Mouse (Mus musculus): ENCODE measurements around the gene Nos1ap. TPM values are rescaled to one million over a fixed set of nuclear protein-coding genes. Genes with fewer than 3 reads are reported as not detected.

The Nos1ap gene
- total RNA-seq, 2 experiments from 2014 or later, result 2.9 to 3.8 TPM

DNA sequence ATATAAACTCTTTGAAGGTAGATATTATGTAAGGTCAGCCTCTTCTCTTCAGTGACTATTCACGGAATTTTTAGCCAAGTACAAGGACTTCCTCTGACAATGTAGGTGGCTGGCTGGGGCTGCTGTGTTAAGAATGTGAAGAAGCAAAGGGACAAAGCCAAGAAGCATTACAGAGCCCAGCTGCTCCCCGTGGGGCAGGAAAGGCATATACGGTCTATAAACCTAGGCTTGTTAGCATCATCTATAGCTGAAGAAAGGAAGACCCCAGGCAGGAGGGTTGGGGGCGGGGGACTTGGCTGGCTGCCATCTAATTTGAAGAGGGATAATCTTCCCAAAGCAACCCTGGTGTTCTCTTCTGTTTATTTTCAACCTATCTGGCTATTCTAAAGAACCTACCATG lies 180.6 kb downstream of the Nos1ap start:
- DNase-seq, result no peak

DNA sequence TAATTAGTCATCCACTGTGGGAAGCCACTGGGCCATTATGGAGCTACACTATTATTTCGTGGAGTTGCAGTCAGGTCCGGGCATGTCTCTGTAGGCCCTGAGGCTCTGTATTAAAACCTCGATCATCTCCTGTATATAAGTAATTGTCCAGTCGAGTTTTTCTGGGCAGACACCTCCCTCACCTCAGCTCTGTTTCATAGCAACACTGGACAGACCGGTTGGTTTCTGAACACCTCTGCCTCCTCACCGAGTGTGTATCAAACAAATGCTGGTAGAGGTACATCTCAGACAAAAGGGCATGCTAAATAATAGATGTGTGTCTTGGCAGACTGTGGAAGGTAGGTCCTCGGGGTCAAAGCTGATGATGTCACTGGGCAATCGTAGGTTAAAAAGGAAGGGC lies 182.7 kb downstream of the Nos1ap start:
- DNase-seq, result no peak

DNA sequence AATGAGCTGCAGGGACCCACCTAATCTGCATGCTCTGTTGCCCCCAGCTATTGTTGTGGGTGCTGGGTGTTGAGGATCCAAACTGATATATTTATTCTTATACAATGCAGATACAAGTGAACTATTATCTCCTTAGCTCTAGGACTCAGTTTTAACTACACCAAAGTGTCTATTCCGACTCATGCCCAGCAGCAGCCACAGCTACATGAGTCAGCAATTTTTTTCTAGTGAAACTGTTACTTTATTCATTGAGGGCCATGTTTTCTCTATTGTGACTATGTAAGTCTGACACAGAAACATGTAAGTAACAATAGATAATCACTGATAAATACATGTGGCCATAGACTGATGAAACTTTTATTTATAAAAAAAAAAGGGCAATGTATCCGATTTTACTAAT lies 184.5 kb downstream of the Nos1ap start:
- DNase-seq, result no peak

DNA sequence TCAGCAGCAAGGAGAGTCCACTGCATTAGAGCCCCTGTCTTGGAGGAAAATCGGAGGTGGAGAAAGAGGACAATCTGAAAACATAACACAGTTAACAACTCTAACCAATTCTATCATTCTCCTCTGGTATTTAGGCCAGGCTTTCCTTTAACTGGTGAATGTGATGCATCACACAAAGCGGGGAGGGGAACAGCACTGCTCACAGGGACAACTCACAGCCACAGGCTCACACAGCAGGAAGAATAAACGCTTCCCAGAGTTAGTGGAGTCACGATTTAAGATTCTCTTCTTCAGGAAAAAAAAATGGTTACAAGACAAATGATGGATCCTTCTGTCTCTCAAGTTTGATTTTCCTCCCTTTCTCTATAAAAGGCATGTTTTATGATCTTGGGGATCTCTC lies 187.0 kb downstream of the Nos1ap start:
- DNase-seq, result no peak

DNA sequence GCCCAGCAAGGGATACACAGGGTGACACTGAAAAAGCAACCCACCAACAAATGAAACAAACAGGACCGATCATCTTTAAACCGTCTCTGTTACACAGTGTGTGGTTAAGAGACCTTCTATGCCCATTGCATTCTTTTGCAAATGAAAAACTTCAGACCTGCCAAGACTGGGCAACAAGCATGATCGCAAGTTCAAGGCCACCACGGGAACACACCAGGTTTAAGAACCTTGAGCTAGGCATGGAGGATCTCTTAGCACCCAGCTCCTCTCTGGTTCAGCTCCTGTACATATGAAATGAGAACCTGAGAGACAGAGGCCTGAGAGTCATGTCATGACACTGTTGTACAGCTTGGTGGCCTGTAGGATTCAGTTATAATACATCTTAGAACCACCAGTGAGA lies 190.8 kb downstream of the Nos1ap start:
- DNase-seq, result no peak

DNA sequence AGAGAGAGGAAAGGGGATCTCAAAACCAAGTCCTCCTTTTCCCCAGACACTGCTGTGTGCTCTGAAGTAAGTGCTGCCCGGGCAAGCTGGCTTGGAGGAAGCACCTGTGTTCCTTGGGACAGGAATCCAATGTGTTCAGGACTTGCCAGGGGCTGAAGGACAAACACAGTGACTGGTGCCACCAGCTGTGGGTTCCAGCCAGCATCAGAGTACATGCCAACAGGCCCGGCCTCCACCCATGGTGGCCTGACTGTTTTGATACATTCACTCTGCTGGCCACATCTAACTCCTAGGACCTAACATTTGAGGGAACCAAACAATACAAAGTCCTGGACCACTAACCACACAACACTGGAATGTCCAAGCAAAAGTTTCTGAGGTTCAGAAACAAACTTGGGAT lies 194.6 kb downstream of the Nos1ap start:
- DNase-seq, result no peak

DNA sequence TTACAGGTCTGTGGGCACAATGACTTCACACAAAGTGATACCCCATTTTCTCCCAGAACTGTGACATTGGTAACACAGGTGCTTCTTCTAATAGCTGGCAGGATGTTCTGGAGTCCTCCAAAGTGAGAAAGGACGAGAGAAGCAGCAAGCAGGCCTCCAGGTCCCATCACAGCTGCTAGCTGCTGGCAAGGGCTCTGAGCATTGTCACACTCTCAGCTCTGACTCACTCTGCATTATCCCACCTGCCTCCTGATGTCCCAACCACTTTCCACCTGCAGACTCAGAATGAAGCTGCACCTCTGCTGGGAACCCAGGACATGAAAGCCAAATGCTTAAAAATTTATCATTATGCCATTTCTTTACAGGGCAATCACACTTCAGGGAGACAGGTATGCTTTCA lies 195.0 kb downstream of the Nos1ap start:
- no peak for DNase-seq

DNA sequence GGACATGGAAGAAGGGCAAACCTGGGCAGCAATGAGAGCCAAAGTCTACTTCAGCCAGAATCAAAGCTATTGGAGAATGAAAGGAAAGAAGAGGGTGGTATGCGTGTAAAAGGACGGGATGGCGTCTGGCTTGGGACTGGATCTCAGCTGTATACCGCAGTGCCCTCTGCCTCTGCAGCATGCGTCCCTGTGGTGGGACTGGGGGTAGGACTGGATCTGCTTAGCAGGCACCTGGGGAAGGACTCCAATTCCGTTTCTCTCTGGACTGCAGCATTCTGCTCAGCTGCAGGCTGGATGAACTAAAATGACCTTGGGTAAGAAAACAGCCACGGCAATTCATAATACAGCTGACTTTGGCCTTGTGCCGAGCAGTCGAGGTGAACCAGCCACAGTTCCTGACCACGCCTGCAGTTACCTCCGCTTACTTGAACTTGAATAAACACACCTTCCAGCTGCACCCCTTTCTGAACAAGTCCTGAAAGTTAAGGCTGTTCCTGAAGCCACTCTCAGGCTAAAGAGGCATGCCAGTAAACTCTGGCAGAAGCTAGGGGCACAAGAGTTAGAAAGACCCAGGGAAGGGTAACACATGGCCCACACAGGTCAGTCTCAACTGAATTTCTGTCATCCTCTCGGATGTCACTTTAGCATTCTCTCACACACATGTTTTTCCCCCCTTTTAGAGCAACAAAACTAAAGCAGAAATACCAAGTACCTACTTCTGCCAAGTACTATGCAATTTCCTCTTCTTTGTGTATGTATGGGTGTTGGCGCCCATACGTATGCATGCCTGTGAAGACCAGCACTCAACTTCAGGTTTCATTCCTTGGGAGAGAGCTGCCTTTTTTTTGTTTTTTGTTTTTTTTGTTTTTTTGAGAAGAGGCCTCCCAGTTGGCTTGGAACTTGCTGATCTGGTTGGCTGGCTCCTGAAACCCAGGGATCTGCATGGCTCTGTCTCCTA lies 196.6 kb downstream of the Nos1ap start:
- DNase-seq, result no peak

DNA sequence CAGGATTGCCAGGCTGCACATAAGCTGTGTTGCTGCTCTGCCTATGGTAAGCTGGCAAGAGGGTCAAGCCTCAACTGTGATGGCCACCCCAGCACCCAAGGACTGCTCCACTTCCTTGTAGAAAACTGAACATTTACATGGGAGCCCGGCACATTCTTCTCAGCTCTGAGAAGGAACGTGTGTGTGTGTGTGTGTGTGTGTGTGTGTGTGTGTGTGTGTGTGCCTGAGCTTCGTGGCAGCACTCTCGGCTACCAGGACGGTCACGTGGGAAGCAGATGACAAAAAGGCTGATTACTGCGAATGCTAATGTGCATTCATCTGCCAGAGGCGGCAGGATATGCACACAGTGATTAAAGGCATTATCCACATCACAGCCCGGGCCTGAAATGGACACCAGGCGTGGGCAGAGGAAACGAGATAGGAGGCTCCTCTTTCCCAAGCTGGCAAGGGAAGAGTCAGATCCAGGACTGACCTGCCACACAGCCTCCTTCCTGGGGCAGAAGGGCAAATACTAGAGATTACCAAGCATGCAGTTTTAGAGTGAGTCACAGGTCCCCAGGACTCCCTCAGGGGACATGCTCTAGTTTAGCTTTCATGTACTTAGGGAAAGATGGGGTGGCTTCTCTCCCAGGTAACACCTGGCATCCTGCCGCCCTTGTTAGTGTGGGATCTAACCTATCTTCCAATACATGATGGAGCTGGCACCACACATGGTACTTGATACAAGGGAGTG lies 202.3 kb downstream of the Nos1ap start:
- no peak for DNase-seq

DNA sequence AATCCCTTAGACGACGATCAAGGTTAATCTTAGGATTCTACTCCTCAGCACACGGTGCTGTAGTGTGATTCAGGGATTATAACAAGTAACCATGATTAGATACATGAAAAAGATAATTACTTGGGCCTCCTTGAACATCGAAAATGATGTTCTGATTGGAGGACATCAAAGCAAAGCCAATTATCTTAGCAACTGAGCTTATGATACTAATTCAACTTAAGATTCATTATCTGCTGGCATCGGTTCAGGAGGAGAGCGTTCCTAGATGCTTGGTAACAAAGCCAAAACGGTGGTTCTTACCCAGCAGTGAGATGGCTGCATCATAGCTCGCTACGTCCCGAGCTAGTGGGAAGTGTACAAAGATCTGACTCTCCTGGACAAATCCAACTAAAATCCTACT lies 204.2 kb downstream of the Nos1ap start:
- no peak for DNase-seq

DNA sequence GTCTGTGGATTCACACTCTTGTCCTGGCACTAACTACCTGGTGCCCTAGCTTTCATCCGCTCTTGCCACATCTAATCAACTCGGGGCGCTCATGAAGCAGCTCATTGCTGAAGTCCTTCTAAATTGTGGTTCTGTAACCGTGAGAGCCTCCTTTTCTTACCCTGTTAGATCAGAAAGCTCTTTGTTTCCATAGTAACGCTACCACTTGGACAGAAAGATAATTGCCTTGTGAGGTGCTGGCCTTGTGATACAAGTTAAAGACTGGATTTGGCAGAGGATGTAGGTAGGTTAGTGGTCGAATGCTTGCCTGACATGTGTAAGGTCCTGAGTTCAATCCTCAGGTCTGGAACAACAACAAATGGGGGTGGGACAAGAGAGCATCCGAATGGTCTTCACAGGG lies 206.1 kb downstream of the Nos1ap start:
- no peak for DNase-seq

DNA sequence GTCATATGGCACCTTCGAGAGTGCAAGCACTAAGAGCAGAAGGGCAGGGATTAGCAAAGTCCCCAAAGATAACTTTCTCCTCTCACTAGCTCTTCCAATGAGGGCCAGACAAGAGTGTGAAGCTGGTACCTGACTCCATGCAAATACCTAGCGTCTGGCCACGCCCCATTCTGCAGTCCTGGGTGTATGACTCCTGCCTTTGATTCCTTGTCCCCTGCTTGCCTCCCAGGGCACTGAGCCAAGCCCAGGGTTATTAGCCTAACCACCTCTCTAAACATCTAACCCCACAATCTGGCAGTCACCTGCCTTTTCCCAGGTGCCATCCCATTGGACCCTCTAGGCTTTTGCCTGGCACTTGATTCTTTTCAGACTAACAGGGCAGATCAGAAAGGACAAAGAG lies 208.2 kb downstream of the Nos1ap start:
- DNase-seq, result no peak

DNA sequence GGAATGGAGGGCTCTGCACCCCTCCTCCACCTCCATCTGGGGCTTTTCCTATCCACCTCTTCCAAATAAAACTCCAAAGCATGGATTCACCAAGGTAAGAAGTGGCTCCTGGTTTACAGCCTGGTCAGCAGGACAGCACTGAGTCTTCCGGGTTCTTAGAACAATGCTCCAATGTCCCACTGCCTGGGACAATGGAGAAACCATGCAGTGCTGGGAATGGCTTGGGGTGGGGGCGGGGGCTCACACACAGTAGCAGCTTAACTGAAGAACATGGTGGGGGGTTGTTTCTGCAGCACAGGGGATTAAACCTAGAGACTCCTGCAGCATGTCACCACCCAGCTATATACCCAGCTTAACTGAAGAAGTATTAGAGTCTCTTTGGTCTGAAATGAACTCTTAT lies 209.2 kb downstream of the Nos1ap start:
- DNase-seq, result no peak

DNA sequence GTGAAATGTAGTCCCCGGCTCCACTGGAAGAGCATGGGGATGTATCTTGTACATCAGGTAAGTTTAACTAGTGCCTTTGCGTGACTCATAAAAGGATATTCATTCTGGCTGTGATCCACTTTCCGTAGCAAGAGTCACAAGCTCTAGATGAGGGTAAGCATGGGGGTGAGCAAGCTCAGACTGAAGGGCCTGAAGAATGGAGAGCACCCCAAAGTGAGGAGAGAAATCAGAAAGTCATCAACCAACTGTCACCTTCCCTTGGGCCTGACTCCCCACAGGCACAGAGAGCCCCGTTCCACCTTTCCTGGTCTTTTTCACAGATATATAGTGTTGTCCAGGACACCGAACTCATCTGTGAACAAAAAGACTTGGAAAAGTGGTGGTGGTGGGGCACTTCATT lies 213.9 kb downstream of the Nos1ap start:
- DNase-seq, result no peak

DNA sequence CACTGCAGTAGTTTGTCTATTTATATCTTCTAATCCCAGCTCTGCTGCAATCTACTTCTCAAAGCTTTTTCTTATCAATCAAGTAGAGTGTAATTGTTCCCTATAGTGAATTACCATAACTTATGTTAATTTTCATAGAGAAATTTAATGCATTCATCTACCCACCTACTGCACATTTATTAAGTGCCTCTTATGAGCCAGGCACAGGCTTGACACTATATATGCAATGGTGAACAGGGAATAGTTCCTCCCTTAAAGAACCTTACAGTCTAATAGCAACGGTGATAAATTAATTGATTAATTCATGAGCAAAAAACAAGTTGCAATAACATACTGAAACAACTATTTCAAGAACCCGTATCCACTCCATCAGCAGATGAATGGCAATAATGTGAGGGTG lies 215.9 kb downstream of the Nos1ap start:
- DNase-seq, result no peak

DNA sequence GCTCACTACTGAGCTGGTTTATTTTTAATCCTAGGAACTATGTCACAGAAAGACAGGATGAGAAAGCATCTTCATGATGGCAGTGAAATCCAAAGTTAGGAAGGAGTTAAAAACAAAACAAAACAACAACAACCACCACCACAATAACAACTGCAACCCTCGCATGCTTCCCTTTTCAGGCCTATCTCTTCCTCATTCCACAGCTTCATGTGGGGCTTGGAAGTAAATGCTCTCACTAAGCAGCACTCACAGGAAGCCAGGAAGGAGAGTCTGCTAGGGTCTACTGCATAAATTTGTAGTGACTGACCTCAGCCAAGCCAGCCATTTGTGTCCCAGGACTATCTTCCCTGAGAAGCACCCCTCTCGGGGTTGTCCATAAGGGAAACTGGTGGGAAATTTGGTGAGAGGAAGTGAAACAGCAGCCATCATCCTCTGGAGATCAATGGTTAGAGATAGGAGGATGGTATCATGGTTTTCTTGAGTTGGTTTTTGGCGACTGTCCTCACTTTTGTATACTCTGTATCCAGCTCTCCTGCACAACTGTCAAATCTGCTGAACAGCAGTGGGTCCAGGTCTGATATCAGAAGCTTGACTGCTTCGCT lies 218.4 kb downstream of the Nos1ap start:
- no peak for DNase-seq

DNA sequence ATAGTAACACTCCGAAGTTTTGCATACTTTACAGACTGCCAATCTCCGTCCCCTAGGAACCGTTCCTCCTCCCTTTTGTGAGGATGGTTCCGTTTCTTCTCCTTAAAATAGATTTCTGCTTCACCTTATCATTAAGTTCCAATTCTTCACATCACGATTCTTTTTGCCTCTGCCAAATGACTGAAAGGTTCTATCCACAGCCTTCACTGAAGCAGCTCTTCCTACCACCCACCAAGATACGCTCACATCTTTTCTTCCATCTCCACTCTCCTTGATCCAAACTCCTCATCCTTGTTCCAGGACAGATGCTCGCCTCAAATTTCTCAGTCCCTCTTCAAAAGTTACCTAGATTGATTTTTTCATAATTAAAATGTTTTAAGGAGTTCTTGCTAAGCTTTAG lies 220.8 kb downstream of the Nos1ap start:
- no peak for DNase-seq

DNA sequence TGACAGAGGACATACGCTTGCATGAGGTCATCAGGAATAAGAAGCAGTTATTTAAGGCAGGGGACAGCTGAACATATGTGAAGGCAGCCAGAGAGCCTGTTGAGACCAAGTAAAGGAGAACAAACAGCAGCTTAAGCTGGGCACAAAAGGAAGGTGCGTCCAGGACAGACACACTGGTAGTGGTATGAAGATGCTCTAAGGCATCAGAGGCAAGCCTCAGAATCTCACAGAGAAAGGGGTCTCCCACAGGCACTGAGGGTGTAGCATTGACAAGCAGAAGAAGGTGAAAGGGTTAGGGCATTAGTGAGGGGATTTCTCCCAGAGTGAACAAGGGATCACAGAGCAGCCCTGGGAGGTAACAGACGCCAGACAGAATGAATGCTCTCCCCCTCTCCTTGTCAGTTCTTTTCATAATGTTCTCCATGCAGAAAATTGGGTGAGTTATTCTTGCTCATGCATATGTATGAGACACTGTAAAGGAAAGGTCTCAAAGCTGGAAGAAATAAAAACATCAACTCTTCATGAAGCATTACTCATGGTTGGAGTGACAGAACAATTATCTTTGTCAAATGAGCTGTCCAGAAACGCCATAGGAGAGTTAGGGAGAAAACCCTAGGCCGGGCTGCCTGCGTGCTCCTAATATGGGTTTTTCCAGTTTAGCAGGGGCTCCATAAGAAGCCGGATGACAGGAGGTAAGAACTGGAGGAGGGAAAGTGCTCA lies 222.5 kb downstream of the Nos1ap start:
- no peak for DNase-seq

DNA sequence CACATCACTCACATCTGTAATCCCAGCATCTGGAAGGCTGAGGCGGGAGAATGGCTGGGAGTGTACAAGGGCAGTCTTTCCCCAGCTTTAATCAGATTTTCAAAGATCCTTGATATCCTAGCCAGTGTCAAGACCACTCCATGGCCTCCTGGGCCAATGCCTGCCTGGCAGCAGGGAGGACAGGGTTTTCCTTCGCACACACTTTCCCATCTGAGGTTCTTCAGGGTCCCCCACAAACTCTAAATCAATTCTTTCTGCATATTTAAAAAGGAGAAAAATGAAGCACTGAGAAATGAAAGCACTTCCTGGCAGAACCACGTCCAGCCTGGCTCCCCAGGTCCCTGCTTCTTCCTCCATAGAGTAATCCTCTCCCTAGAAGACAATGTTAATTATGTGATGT lies 225.9 kb downstream of the Nos1ap start:
- no peak for DNase-seq

DNA sequence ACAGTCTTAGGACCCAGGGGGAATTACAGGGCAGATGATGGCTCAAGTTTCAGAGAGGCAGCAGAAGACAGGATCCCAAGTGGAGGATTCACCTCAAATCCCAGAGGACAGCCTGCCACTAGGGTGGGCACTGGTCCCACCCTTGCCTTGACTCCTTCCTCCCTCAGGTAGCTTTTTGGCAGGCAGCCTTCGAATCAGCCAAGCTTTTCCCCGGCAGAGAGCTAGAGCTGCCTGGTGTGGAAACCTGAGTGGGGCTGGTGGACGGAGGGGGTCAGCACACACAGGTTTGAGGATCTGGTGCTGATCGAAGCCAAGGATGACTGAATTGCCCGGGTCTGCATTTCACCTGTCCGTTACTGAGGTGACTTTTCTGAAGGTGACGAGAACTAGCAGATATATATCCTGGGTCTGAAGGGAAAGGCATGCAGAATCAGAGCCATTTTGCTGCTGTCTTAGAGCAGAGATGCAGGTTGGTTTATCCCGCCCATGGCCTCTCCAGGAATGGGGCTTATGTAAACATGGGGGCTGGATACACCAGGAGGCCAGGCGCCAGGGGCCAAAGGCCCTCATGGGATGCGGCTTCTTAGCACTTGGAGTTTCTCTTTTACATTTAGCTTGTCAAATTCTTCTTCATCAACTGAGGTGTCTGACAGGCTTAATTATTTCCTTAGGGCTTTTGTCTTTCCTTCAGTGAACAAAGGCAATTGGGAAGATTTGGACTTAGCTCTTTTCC lies 229.3 kb downstream of the Nos1ap start:
- no peak for DNase-seq

DNA sequence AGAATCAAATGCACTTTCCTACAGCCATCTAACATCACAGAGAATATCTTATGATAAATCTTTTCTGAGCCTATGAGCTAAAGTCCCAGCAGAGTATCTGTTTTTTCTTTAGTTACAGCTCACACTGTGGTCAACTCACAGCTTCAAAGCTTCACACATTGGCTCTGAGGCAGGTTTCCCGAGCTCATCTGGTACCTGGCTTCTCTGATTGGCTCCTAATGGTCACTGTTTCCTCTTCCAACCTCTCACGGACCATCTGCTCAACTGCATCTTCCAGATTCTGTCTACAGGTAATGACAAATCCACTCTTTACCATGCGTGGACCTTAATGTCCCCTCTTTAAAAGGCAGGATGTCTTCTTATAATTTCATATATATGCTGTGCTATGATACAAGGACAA lies 236.3 kb downstream of the Nos1ap start:
- DNase-seq, result no peak

DNA sequence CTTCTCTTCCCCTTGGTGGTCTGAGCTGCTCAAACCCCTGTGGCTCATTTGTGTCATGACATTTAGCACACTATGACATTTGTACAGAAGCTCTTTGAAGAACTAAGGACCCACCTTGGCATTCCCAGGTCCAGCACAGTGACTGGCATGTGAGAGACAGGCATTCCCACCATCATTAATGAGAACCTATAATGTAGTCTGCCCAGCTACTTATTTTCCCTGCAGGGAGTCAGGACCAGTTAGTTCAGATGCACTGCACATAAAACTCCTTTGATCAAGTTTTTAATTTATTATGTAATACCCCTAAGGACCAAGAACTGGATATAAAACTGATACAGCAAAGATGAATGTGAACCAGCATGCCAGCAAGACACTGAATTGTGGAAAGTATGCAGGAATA lies 238.6 kb downstream of the Nos1ap start:
- no peak for DNase-seq

Measured in gastrocnemius, postnatal 10 days (tissue).